Mouse (Mus musculus): ENCODE results near the gene Slc10a3.

GRCm38 (mm10) chrX:74372888-74373549, at the start of gene Slc10a3, which contains the start of gene Ubl4a:
- no peak for TF ChIP-seq CTCF (IDR thresholded peaks at IDR 0.05; ENCODE audit: insufficient read depth, low read depth, low read length)
- TF ChIP-seq POLR2A (IDR thresholded peaks at IDR 0.05; ENCODE audit: insufficient read depth, low read depth, low read length), result peak; percentile 43; the same call in 1 of the 2 replicates

All from olfactory bulb, adult 2 months (tissue).